Mouse (Mus musculus) frontal cortex, adult (tissue): Measurements from ENCODE around the gene Arnt.
"Not testable (repeated sequence)": the region's sequence is repeated elsewhere in the genome, so short reads cannot be mapped to it uniquely, and the experiment has no call there.

Experiments used
- ATAC-seq: cut with Nextera tagmentation; 2 replicates; pipeline ENCODE4 v1.9.2; 2017; ENCODE audit warnings: mild to moderate bottlenecking, moderate library complexity, mixed read lengths; ENCODE audit not compliant: low TSS enrichment

Arnt gene

DNA sequence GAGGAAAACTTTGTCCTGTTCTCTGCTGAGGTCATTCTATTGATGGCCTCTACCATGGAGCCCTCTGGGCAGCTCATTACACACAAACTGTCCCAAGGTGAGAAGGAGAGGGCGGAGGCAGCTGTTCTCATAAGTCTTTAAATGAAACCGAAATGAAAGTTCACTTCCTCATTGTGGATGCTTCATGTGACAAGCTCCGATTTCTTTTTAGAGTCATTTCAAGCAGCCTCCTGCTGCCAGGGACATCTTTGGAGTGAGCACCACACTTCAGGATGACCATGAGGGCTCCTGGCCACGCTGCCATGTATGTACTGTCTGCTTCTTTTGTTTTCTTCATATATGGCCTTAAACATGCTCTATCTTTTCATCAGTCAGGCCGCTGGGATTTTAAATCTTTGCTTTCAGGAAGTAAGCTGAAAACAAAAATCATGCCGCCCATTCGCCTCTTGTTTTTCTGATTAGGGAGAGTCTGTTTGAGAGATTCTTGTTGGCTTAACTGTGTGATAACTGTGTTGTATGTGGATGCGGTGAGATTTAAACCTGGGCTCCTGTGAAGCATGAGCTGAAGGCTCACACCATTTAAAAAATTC is 92.5 kb downstream of the Arnt start, which contains the start of gene Ctss:
Gene Ctss, plus strand, starts transcription at position 165 of the 590 bp plus-strand sequence.
- no peak for ATAC-seq

DNA sequence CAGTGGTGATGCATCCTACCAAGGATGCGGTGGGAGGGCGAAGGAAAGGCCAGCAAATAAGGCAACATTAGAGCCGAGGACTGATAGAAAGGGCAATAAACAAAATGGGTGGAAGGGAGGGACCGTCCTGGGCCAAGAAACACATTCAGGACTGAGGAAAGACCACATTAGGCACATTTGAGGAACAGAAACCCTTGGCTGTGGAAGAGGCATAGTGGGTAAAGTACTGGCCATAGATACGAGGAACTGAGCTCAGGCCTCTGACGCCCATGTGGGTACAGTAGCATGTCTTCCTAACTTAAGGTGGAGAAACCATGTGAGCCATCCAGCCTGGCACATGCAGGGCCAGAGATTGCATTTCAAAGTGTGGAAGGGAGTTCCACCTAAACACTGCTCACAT is 95.6 kb downstream of the Arnt start:
- no peak for ATAC-seq

DNA sequence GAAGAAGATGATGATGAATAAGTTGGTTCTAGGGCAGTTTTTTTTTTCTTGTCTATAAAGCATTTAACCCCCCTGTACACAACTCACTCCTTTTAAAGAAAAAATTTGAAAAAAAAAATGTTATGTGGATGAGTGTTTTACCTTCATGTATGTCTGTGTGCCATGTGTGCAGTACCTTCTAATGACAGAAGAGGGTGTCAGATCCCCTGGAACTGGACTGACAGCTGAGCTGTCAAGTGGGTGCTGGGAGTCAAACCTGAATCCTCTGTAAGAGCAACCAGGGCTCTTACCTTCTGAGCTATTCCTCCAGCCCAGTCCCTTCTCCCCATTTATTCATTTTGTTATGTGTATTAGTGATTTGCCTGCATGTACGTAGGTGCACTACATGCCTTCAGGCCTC is 96.8 kb downstream of the Arnt start:
- no peak for ATAC-seq

DNA sequence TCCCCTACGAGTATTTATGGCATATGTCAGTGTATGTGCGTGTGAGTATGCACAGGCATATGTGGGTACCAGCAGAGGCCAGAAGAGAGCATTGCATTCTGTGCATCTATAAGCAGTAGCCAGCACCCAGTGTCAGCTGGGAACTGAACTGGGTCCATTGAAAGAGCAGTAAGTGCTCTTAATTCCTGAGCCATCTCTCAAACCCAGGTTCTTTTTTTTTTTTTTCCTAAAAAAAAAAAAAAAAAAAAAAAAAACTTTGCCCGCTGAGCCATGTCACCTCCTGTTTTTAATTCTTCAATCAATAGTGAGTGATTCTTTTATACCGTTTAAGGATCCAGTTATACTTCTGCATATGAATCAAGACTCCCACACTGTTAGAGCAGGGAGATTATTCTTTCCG is 99.2 kb downstream of the Arnt start:
- ATAC-seq = no peak

DNA sequence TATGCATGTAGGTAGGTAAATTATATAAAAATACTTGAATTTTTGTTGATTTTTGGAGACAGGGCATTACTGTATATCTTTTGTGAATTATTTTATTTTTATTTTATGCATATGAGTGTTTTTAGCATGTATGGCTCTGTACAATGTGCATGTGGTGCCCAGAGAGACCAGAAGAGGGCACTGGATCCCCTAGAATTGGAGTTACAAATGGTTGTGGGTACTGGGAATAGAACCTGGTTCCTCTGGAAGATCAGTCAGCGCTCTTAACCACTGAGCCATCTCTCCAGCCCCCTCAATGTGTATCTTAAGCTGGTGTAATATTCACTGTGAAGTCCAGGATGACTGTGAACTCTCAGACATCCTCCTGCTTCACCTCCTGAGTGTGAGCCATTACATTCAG is 100.7 kb downstream of the Arnt start:
- ATAC-seq = no peak

DNA sequence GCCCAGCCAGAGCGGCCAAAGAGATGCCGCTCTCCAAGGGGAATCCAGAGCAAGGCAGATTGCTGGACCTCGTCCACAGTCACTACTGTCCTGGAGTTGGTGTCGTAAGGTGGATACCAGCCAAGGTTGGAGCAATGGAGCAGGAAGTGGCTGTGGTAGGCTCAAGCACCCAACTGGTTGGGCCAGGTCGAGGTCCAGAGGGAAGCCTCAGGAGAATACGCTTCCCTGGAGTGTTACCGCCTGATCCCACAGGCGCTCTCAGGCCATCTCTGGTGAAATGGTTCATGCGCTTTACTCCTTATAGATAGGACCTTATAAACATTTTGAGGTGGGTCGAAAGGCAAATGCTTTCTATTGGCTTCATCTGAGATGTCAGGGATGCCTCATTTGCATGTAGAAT is 104.7 kb downstream of the Arnt start:
- ATAC-seq = no peak

DNA sequence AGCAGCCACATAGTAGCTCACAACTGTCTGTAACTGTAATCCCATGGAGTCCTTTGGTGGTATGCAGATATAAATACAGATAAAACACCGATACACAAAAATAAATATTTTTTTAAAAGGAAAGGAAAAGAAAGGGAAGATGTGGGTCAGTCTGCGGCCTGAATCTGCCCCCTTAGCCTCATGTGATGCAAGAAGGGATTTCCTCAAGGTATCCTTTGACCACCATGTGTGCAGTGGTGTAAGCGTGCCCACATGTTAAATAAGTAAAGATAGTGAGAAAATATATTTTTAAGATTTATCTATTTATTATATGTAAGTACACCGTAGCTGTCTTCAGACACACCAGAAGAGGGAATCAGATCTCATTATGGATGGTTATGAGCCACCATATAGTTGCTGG is 105.6 kb downstream of the Arnt start:
- ATAC-seq = no peak

DNA sequence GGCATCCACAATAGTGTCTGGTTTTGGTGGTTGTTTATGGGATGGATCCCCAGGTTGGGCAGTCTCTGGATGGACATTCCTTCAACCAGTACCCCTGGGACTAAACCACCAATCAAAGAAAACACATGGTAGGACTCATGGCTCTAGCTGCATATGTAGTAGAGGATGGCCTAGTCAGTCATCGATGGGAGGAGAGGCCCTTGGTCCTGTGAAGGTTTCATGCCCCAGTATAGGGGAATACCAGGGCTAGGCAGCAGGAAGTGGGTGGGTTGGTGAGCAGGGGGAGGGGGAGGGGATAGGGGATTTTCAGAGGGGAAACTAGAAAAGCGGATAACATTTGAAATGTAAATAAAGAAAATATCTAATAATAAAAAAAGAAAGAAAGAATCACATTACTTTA is 107.0 kb downstream of the Arnt start:
- not testable (repeated sequence) for ATAC-seq

DNA sequence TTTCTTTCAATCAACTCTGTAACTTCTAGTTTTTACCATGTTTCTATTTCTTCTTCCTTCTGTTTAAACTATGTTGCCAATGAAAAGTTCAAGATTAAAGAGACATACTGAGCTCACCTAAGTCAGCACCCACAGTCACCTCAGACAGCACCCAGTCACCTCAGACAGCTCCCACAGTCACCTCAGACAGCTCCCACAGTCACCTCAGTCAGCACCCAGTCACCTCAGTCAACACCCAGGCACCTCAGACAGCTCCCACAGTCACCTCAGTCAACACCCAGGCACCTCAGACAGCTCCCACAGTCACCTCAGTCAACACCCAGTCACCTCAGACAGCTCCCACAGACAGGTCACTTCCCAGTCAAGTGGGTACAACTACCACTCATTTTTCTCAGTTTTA is 108.0 kb downstream of the Arnt start:
- ATAC-seq = no peak

DNA sequence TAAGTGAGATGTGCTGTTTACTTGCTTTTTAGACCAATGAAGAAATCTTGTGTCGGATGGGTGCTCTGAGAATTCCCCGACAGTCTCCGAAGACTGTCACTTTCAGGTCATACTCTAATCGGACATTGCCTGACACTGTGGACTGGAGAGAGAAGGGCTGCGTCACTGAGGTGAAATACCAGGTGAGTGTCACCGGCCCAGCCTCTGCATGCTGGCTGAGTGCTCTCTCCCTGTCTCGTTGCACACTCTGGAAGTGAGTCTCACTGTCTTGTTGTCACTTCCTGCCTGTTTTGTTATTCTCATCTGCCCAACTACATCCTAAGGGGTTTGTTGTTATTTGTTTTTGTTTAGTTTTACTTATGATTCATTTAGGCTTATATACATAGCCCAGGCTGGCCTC is 108.8 kb downstream of the Arnt start:
- no peak for ATAC-seq
